Mouse (Mus musculus): Measurements from ENCODE around the gene Cyp2d11. TPM values are rescaled to one million over a fixed set of nuclear protein-coding genes. Genes with fewer than 3 reads are reported as not detected.
A peak's percentile ranks its signal among the peaks of the same experiment; 100 is the strongest.
"Not testable (repeated sequence)": the region's sequence is repeated elsewhere in the genome, so short reads cannot be mapped to it uniquely, and the experiment has no call there.

Gene Cyp2d11
- polyA plus RNA-seq, 1 experiment from 2014 or later = not detected

- not testable (repeated sequence) for ATAC-seq; H3K9ac ChIP-seq (ENCODE audit: low read depth, low read length); H3K9me3 ChIP-seq (replicated peaks; ENCODE audit: control insufficient read depth, low read length, poor library complexity, severe bottlenecking); H3K4me1 ChIP-seq (ENCODE audit: control insufficient read depth, insufficient read depth, low read length); H3K36me3 ChIP-seq (ENCODE audit: control insufficient read depth, insufficient read depth, low read length); H3K4me2 ChIP-seq (ENCODE audit: low read length); H3K27ac ChIP-seq (ENCODE audit: low read length); H3K4me3 ChIP-seq (ENCODE audit: low read depth, low read length); H3K27me3 ChIP-seq (ENCODE audit: control insufficient read depth, insufficient read depth, low read depth, low read length)
- 86% methylated on average over 7 of the region's 12 CpGs for WGBS
These were observed 30.0 kb downstream of the Cyp2d11 start for GRCm38 (mm10) chr15:82363801-82364200.

GRCm38 (mm10) chr15:82362234-82362633 lies 31.6 kb downstream of the Cyp2d11 start:
- Histone ChIP-seq H3K27ac (ENCODE audit: low read length) (no peak overlapping the region), H3K36me3 (ENCODE audit: control insufficient read depth, insufficient read depth, low read length) (no peaks in the 10 kb centered on the region), H3K9ac (ENCODE audit: low read depth, low read length) (no peak overlapping the region), H3K4me2 (ENCODE audit: low read length) (no peak overlapping the region), H3K4me1 (ENCODE audit: control insufficient read depth, insufficient read depth, low read length) (no peaks in the 10 kb centered on the region), H3K9me3 (replicated peaks; ENCODE audit: control insufficient read depth, low read length, poor library complexity, severe bottlenecking) (no peaks in the 10 kb centered on the region), H3K27me3 (ENCODE audit: control insufficient read depth, insufficient read depth, low read depth, low read length) (no peaks in the 10 kb centered on the region), H3K4me3 (ENCODE audit: low read depth, low read length) (no peak overlapping the region)
- ATAC-seq = no peak
- 86% methylated on average over 3 of the region's 4 CpGs for WGBS

- H3K36me3 ChIP-seq (ENCODE audit: control insufficient read depth, insufficient read depth, low read length) = no peaks in the 10 kb centered on the region
These were observed 32.3 kb downstream of the Cyp2d11 start for GRCm38 (mm10) chr15:82361459-82362018.

DNA sequence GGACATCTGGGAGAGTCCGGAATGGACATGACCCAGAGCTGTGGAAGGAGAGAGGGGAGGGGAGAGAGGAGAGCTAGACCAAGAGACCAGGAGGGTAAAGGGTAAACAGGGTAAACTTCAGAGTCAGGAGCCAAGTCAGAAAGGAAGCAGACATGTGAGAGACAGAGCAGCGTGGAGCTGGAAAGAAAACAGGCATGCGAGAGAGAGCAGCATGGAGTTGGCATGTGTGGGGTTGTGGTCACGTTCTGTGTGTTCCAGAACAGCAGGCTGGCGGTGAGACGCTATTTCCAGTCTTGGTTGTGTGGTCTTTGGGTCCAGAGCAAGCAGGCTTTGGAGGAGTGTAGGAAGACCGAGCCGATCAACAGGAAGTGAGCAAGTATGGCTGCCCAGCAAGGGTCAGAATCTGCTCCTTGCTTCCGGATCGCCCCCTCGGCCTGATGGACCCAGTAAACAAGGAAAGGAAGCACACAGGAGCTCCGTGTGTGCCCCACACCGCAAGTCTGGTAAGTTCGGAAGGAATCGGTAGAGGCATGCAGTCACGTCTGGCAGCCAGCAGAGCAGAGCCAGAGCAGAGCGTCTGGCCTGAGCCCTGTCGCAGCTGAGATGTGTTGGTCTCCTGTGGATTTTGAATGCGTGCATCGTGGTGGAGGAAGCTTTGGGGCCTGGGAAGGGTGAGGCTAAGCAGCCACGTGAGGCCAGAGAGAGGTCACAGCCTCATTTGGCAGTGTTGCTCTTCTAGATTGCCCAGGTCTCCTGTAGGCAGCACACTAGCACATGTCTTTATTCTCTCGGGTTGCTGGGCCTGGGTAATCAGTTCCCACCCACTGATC lies 35.2 kb downstream of the Cyp2d11 start:
- no peak for ATAC-seq
- H3K27ac ChIP-seq (ENCODE audit: low read length) = no peak overlapping the region
- peaks cover 5% of the 10 kb centered on the region for H3K4me1 ChIP-seq (ENCODE audit: control insufficient read depth, insufficient read depth, low read length)
- WGBS = 69% methylated on average over 22 of the region's 22 CpGs
- H3K9me3 ChIP-seq (replicated peaks; ENCODE audit: control insufficient read depth, low read length, poor library complexity, severe bottlenecking) = no peaks in the 10 kb centered on the region
- H3K27me3 ChIP-seq (ENCODE audit: control insufficient read depth, insufficient read depth, low read depth, low read length) = no peaks in the 10 kb centered on the region
- no peak overlapping the region for H3K9ac ChIP-seq (ENCODE audit: low read depth, low read length)
- no peaks in the 10 kb centered on the region for H3K36me3 ChIP-seq (ENCODE audit: control insufficient read depth, insufficient read depth, low read length)
- H3K4me3 ChIP-seq (ENCODE audit: low read depth, low read length) = no peak overlapping the region
- no peak overlapping the region for H3K4me2 ChIP-seq (ENCODE audit: low read length)

More at GRCm38 (mm10) chr15:82361459-82362018, 32.3 kb downstream of the Cyp2d11 start:
- H3K4me2 ChIP-seq (ENCODE audit: low read length) = no peak overlapping the region
- no peak overlapping the region for H3K4me3 ChIP-seq (ENCODE audit: low read depth, low read length)
- no peaks in the 10 kb centered on the region for H3K27me3 ChIP-seq (ENCODE audit: control insufficient read depth, insufficient read depth, low read depth, low read length)
- 81% methylated on average over 11 of the region's 11 CpGs for WGBS
- no peaks in the 10 kb centered on the region for H3K9me3 ChIP-seq (replicated peaks; ENCODE audit: control insufficient read depth, low read length, poor library complexity, severe bottlenecking)
- no peaks in the 10 kb centered on the region for H3K4me1 ChIP-seq (ENCODE audit: control insufficient read depth, insufficient read depth, low read length)
- H3K9ac ChIP-seq (ENCODE audit: low read depth, low read length) = no peak overlapping the region
- H3K27ac ChIP-seq (ENCODE audit: low read length) = no peak overlapping the region
- ATAC-seq = no peak

- peak within 1 kb of the TSS; percentile 84 for H3K27ac ChIP-seq (ENCODE audit: low read length)
- WGBS = 2% methylated on average over 57 of the region's 57 CpGs
- peak within 1 kb of the TSS; percentile 96 for H3K4me2 ChIP-seq (ENCODE audit: low read length)
- H3K4me3 ChIP-seq (ENCODE audit: low read depth, low read length) = peak within 1 kb of the TSS; percentile 75
- no peaks in the 10 kb centered on the region for H3K27me3 ChIP-seq (ENCODE audit: control insufficient read depth, insufficient read depth, low read depth, low read length)
- no peaks in the 10 kb centered on the region for H3K36me3 ChIP-seq (ENCODE audit: control insufficient read depth, insufficient read depth, low read length)
- H3K9me3 ChIP-seq (replicated peaks; ENCODE audit: control insufficient read depth, low read length, poor library complexity, severe bottlenecking) = no peaks in the 10 kb centered on the region
- peak within 1 kb of the TSS; percentile 86 for H3K9ac ChIP-seq (ENCODE audit: low read depth, low read length)
- ATAC-seq = peak; percentile 99
- H3K4me1 ChIP-seq (ENCODE audit: control insufficient read depth, insufficient read depth, low read length) = peaks cover 21% of the 10 kb centered on the region
These were observed 39.5 kb downstream of the Cyp2d11 start, which contains the start of gene Ndufa6 for GRCm38 (mm10) chr15:82354126-82354945. Gene Ndufa6 (minus strand): TSS chr15:82354322.

DNA sequence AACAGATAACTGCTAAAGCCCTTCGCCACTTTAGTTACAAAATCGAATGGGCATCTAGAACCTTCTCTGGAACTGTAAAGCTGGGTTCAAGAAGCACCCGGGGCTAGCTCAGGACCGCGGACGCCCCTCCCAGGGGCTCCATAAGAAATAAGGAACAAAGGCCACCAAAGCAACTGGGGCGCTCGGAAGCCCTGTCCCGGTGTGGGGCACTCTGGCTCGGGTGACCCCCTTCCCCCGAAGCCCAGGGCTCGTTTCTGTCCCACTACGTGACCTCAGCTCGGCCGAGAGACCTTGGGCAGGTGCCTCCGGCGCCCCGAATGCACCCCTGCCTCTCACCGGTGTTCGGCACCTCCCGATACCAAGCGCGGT lies 40.1 kb downstream of the Cyp2d11 start:
- H3K4me3 ChIP-seq (ENCODE audit: low read depth, low read length) = peak overlapping the region; percentile 75
- under 1% methylated on average over 23 of the region's 23 CpGs for WGBS
- H3K4me1 ChIP-seq (ENCODE audit: control insufficient read depth, insufficient read depth, low read length) = peaks cover 21% of the 10 kb centered on the region
- no peak; the same call in none of the 2 replicates for ATAC-seq
- H3K4me2 ChIP-seq (ENCODE audit: low read length) = peak overlapping the region; percentile 96
- H3K27ac ChIP-seq (ENCODE audit: low read length) = peak overlapping the region; percentile 84
- H3K9me3 ChIP-seq (replicated peaks; ENCODE audit: control insufficient read depth, low read length, poor library complexity, severe bottlenecking) = no peaks in the 10 kb centered on the region
- H3K27me3 ChIP-seq (ENCODE audit: control insufficient read depth, insufficient read depth, low read depth, low read length) = no peaks in the 10 kb centered on the region
- H3K36me3 ChIP-seq (ENCODE audit: control insufficient read depth, insufficient read depth, low read length) = peaks cover 3% of the 10 kb centered on the region
- H3K9ac ChIP-seq (ENCODE audit: low read depth, low read length) = peak overlapping the region; percentile 86

- ATAC-seq = no peak
- 31% methylated on average over 14 of the region's 14 CpGs for WGBS
- Histone ChIP-seq H3K4me1 (ENCODE audit: control insufficient read depth, insufficient read depth, low read length) (peaks cover 21% of the 10 kb centered on the region), H3K9ac (ENCODE audit: low read depth, low read length) (peak overlapping the region; percentile 86), H3K27ac (ENCODE audit: low read length) (peak overlapping the region; percentile 84), H3K9me3 (replicated peaks; ENCODE audit: control insufficient read depth, low read length, poor library complexity, severe bottlenecking) (no peaks in the 10 kb centered on the region), H3K4me3 (ENCODE audit: low read depth, low read length) (peak overlapping the region; percentile 75), H3K4me2 (ENCODE audit: low read length) (peak overlapping the region; percentile 96), H3K36me3 (ENCODE audit: control insufficient read depth, insufficient read depth, low read length) (peaks cover 7% of the 10 kb centered on the region), H3K27me3 (ENCODE audit: control insufficient read depth, insufficient read depth, low read depth, low read length) (no peaks in the 10 kb centered on the region)
These were observed 40.6 kb downstream of the Cyp2d11 start for GRCm38 (mm10) chr15:82353078-82353744.

DNA sequence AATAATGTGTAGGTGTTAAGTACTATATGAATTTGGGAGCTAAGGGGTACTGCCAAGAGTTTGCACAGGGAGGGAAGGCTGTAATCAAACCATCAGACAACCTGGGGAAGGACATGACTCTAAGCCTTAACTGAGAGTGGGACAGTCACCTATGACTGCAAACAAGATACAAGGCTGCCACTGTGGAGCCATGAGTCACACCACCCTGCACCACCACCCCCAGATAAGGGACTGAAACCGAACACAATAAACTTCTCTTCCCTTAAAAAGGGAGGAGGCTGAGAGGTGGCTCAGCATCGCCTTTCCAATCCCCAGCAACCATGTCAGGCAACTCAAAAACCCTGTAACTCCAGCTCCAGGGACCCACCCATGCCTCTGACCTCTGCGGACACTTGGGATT lies 42.3 kb downstream of the Cyp2d11 start:
- Histone ChIP-seq H3K4me3 (ENCODE audit: low read depth, low read length) (no peak overlapping the region), H3K27ac (ENCODE audit: low read length) (no peak overlapping the region), H3K9ac (ENCODE audit: low read depth, low read length) (no peak overlapping the region), H3K36me3 (ENCODE audit: control insufficient read depth, insufficient read depth, low read length) (peaks cover 10% of the 10 kb centered on the region), H3K4me1 (ENCODE audit: control insufficient read depth, insufficient read depth, low read length) (peaks cover 31% of the 10 kb centered on the region), H3K27me3 (ENCODE audit: control insufficient read depth, insufficient read depth, low read depth, low read length) (no peaks in the 10 kb centered on the region), H3K4me2 (ENCODE audit: low read length) (no peak overlapping the region), H3K9me3 (replicated peaks; ENCODE audit: control insufficient read depth, low read length, poor library complexity, severe bottlenecking) (no peaks in the 10 kb centered on the region)
- ATAC-seq = no peak
- WGBS = 93% methylated on average over 3 of the region's 3 CpGs
